Mouse (Mus musculus) liver, adult 2 months (tissue): Measurements from ENCODE around the gene Erp29. TPM values are rescaled to one million over a fixed set of nuclear protein-coding genes. Genes with fewer than 3 reads are reported as not detected.

Source experiments
- DNase-seq: peaks from one replicate; pipeline ENCODE4 v3.0.0-alpha.2; 2011; ENCODE audit warnings: low read depth, low spot score; ENCODE audit errors: extremely low read depth
- H3K27ac ChIP-seq: fragments of 200-500 bp; replicated peaks from 2 replicates; pipeline ENCODE4 v1.5.1; 2012; ENCODE audit warnings: low read depth, mild to moderate bottlenecking, control low read depth, inconsistent platforms, low read length; ENCODE audit not compliant: insufficient read depth
- H3K27me3 ChIP-seq: fragments of 200-500 bp; 2 replicates; pipeline ENCODE4 v1.6.1; 2012; ENCODE audit warnings: mild to moderate bottlenecking, moderate library complexity, low read length, inconsistent platforms; ENCODE audit not compliant: control insufficient read depth, insufficient read depth
- H3K36me3 ChIP-seq: fragments of 200-500 bp; 2 replicates; pipeline ENCODE4 v1.6.1; 2012; ENCODE audit warnings: low read length, inconsistent platforms; ENCODE audit not compliant: control insufficient read depth, insufficient read depth
- H3K4me1 ChIP-seq: fragments of 200-500 bp; 2 replicates; pipeline ENCODE4 v1.6.1; 2011; ENCODE audit warnings: low read length; ENCODE audit not compliant: control insufficient read depth, insufficient read depth
- H3K4me3 ChIP-seq: fragments of 200-500 bp; 2 replicates; pipeline ENCODE4 v1.5.1; 2011; ENCODE audit warnings: low read depth, mild to moderate bottlenecking, control low read depth, low read length, moderate library complexity; ENCODE audit not compliant: insufficient read depth
- H3K79me2 ChIP-seq: fragments of 200-500 bp; 2 replicates; pipeline ENCODE4 v1.6.1; 2012; ENCODE audit warnings: inconsistent platforms, mild to moderate bottlenecking, low read length, moderate library complexity; ENCODE audit not compliant: control insufficient read depth, insufficient read depth
- H3K9ac ChIP-seq: fragments of 200-500 bp; 2 replicates; pipeline ENCODE4 v1.6.1; 2012; ENCODE audit warnings: low read depth, mild to moderate bottlenecking, control low read depth, inconsistent platforms, low read length
- CTCF ChIP-seq: fragments of 200-500 bp; IDR thresholded peaks from 2 replicates; pipeline ENCODE4 v1.5.1; 2011; ENCODE audit warnings: low read depth, low read length, control low read depth
- POLR2A ChIP-seq: fragments of 200-500 bp; IDR thresholded peaks from 2 replicates; pipeline ENCODE4 v1.6.1; 2011; ENCODE audit warnings: low read length, control low read depth; ENCODE audit not compliant: insufficient read depth; ENCODE audit errors: extremely low read depth
- WGBS: fragments of 180-500 bp; shearing (Covaris S2); methylation state at CpG from one replicate; pipeline ENCODE4 v1.1.7; 2018; 5-methylcytosine and 5-hydroxymethylcytosine counted together
- polyA plus RNA-seq: library from polyadenylated mRNA; depleted of rRNA; stranded (reverse); fragments of >200 nt; gene quantifications from 2 replicates; pipeline ENCODE4 v1.2.3, GENCODE M21; 2012
- total RNA-seq: library from RNA; depleted of rRNA; stranded (reverse); fragments of >200 nt; gene quantifications from 2 replicates; pipeline ENCODE4 v1.2.3, GENCODE M21; 2014

Erp29 gene
- total and polyA plus RNA-seq, 2 experiments: 21.9 to 27.1 TPM

GRCm38 (mm10) chr5:121422787-121423186, 29.5 kb downstream of the Erp29 start:
- Histone ChIP-seq H3K36me3 (peaks cover 72% of the 10 kb centered on the region), H3K79me2 (no peaks in the 10 kb centered on the region), H3K27me3 (no peaks in the 10 kb centered on the region), H3K4me3 (no peak overlapping the region), H3K27ac (no peak overlapping the region), H3K9ac (no peak overlapping the region), H3K4me1 (no peaks in the 10 kb centered on the region)
- 89% methylated on average over 6 of the region's 6 CpGs for WGBS
- TF ChIP-seq POLR2A: no peak
- TF ChIP-seq CTCF: no peak
- no peak for DNase-seq

DNA sequence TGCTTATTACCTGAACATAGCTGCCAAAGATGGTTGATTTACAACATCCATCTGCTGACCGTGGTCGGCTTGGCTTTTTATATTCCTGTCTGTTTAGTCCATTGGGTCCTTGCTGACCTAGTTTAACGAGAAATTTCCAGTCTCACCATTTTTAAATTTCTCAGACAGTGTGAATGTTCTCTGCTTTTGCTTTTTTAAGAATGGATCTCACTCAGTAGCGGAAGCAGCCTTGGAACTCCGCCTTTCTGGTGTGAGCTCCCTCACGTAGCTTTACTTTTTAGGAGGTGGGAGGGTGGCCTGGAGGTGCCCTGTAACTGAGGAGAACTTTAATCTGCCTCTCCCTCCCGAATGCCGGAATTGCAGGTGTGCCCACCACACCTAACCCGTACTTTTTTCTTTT, 31.6 kb downstream of the Erp29 start:
- no peaks in the 10 kb centered on the region for H3K4me1 ChIP-seq
- no peak overlapping the region for H3K27ac ChIP-seq
- peaks cover 77% of the 10 kb centered on the region for H3K36me3 ChIP-seq
- no peak overlapping the region for H3K4me3 ChIP-seq
- H3K9ac ChIP-seq: no peak overlapping the region
- no peaks in the 10 kb centered on the region for H3K27me3 ChIP-seq
- no peaks in the 10 kb centered on the region for H3K79me2 ChIP-seq
- TF ChIP-seq CTCF: no peak
- DNase-seq: no peak
- 94% methylated on average over 9 of the region's 9 CpGs for WGBS

DNA sequence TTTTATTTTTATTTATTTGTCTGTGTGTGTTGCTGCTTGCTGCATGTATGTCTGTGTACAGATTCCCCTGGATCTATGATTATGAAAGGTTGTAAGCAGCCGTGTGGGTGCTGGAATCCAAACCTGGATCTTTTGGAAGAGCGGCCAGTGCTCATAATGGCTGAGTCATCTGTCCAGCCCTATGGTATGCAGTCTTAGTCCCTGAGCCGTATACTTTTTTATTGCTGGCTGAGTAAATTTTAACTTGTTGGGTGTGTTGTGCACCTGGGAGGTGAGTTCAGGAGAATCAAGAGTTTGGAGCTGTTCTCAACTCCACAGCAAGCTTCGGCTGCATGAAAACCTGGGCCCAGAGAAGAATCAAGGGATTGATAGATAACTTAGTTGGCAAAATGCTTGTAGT, 41.3 kb downstream of the Erp29 start:
- no peaks in the 10 kb centered on the region for H3K27me3 ChIP-seq
- DNase-seq: no peak
- H3K4me1 ChIP-seq: peaks cover 13% of the 10 kb centered on the region
- 58% methylated on average over 4 of the region's 4 CpGs for WGBS
- TF ChIP-seq CTCF (no peak), POLR2A (no peak)
- H3K79me2 ChIP-seq: peaks cover 11% of the 10 kb centered on the region
- no peak overlapping the region for H3K4me3 ChIP-seq
- no peak overlapping the region for H3K27ac ChIP-seq
- peaks cover 37% of the 10 kb centered on the region for H3K36me3 ChIP-seq
- H3K9ac ChIP-seq: no peak overlapping the region

GRCm38 (mm10) chr5:121407856-121408255, 44.5 kb downstream of the Erp29 start:
- Histone ChIP-seq H3K27me3 (no peaks in the 10 kb centered on the region), H3K36me3 (peaks cover 12% of the 10 kb centered on the region), H3K4me3 (no peak overlapping the region), H3K9ac (no peak overlapping the region), H3K79me2 (peaks cover 21% of the 10 kb centered on the region; the same call in 1 of the 2 replicates), H3K4me1 (peaks cover 13% of the 10 kb centered on the region), H3K27ac (peak overlapping the region; percentile 38)
- 30% methylated on average over 8 of the region's 8 CpGs for WGBS
- DNase-seq: peak; percentile 96
- TF ChIP-seq POLR2A (no peak), CTCF (no peak)

- Histone ChIP-seq H3K27me3 (no peaks in the 10 kb centered on the region), H3K27ac (peak overlapping the region; percentile 20), H3K9ac (no peak overlapping the region), H3K4me1 (peaks cover 24% of the 10 kb centered on the region), H3K4me3 (no peak overlapping the region), H3K36me3 (no peaks in the 10 kb centered on the region), H3K79me2 (peaks cover 45% of the 10 kb centered on the region)
- WGBS: 34% methylated on average over 5 of the region's 5 CpGs
- TF ChIP-seq POLR2A (no peak), CTCF (no peak)
- peak; percentile 64 for DNase-seq
Measured at GRCm38 (mm10) chr5:121400849-121401248, 51.5 kb downstream of the Erp29 start.

GRCm38 (mm10) chr5:121400064-121400463, 52.2 kb downstream of the Erp29 start:
- peak; percentile 45 for DNase-seq
- peaks cover 24% of the 10 kb centered on the region for H3K4me1 ChIP-seq
- H3K27me3 ChIP-seq: no peaks in the 10 kb centered on the region
- TF ChIP-seq POLR2A: no peak
- TF ChIP-seq CTCF: no peak
- H3K79me2 ChIP-seq: peaks cover 42% of the 10 kb centered on the region
- H3K36me3 ChIP-seq: no peaks in the 10 kb centered on the region
- H3K9ac ChIP-seq: no peak overlapping the region
- H3K4me3 ChIP-seq: no peak overlapping the region
- 0 out of 2 replicates have a peak overlapping the region, but pooled peaks have one; percentile 10 for H3K27ac ChIP-seq
- WGBS: 16% methylated on average over 5 of the region's 5 CpGs
